10 mouse cellular contexts compared by ENCODE assay signal in the genomic region with DNA sequence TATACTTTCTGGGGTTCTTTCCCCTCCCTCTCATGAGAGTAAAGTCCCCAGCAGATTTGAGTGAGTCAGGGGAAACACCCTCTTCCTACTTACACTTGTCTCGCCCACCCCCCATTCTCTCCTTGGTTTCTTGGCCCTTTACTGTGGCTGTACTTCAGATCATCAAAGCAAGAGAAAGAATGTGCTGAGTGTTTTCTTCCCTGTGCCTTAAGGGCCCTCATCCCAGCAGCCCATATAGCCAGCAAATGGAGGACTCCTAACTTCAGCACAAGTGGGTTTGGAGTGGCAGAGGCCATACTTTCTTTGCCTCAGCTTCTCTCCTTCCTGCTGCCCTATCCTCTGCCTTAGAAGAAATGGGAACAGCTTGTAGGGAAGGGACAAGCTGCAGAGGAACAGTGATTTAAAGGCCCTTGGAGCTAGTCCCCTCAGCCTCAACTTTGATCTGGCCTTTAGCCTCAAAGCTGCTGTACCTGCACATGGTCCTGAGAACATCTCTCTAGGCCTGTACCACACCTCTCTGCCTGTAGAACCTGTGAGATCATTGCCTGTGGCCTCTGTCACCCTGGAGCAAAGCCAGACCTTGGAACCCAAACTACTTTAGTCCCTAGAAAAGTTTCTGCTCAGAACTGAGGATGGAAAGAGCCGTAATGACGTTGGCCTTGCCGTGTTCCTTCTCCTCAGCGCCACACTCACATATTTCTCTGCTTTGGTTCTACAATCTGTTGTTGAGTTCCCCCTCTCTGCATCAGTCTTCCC. TPM values are rescaled to one million over a fixed set of nuclear protein-coding genes. Genes with fewer than 3 reads are reported as not detected.
A peak's percentile ranks its signal among the peaks of the same experiment; 100 is the strongest.
DNase-seq lines count a peak whose midpoint lies in the region; ATAC-seq lines count a peak whose summit lies in the region.
"Had no signal": no experiment of that assay in that cellular context is flagged by ENCODE, and none has a peak within 500 bp of the region (broad histone marks: within the 10 kb centered on the region; RNA-seq: fewer than 3 reads in every experiment).

No protein-coding gene starts in this region.

- no peak overlapping the region for H3K4me3 ChIP-seq in heart, embryonic 13.5 days
- no peak overlapping the region for H3K4me3 ChIP-seq in embryonic facial prominence, embryonic 11.5 days (ENCODE audit: low read depth, low read length)
- H3K4me3 ChIP-seq in hindbrain, embryonic 15.5 days: no peak overlapping the region
- no peak overlapping the region for H3K4me3 ChIP-seq in midbrain, embryonic 11.5 days (ENCODE audit: low read depth, low read length)

- no peak for ATAC-seq in heart, embryonic 13.5 days (ENCODE audit: extremely low read depth, insufficient number of reproducible peaks, low FRiP score, low TSS enrichment)
- ATAC-seq in embryonic facial prominence, embryonic 11.5 days (replicated peaks; ENCODE audit: insufficient number of reproducible peaks, low FRiP score, low TSS enrichment, low read depth): no peak
- no peak for ATAC-seq in hindbrain, embryonic 15.5 days (ENCODE audit: low FRiP score, low read depth)
- no peak for ATAC-seq in midbrain, embryonic 11.5 days (ENCODE audit: low FRiP score)
- ATAC-seq: activated CD4-positive, CD25-positive, alpha-beta regulatory T cell, adult 4 months had no signal

- peaks cover 57% of the 10 kb centered on the region for H3K4me1 ChIP-seq in heart, embryonic 13.5 days
- H3K4me1 ChIP-seq in embryonic facial prominence, embryonic 11.5 days (ENCODE audit: control insufficient read depth, insufficient read depth, low read length): peaks cover 30% of the 10 kb centered on the region
- H3K4me1 ChIP-seq in hindbrain, embryonic 15.5 days (replicated peaks): peaks cover 82% of the 10 kb centered on the region
- H3K4me1 ChIP-seq in midbrain, embryonic 11.5 days (ENCODE audit: control insufficient read depth, insufficient read depth, low read length): peaks cover 78% of the 10 kb centered on the region

- no peaks in the 10 kb centered on the region for H3K27me3 ChIP-seq in heart, embryonic 13.5 days (replicated peaks)
- no peaks in the 10 kb centered on the region for H3K27me3 ChIP-seq in embryonic facial prominence, embryonic 11.5 days (ENCODE audit: control insufficient read depth, insufficient read depth, low read length)
- no peaks in the 10 kb centered on the region for H3K27me3 ChIP-seq in hindbrain, embryonic 15.5 days
- no peaks in the 10 kb centered on the region for H3K27me3 ChIP-seq in midbrain, embryonic 11.5 days (ENCODE audit: control insufficient read depth, insufficient read depth, low read length)

- H3K27ac ChIP-seq in heart, embryonic 13.5 days (replicated peaks): peak overlapping the region; percentile 81
- H3K27ac ChIP-seq in embryonic facial prominence, embryonic 11.5 days (replicated peaks; ENCODE audit: low read depth, low read length): peak overlapping the region; percentile 90
- peak overlapping the region; percentile 97 for H3K27ac ChIP-seq in hindbrain, embryonic 15.5 days (replicated peaks)
- peak overlapping the region; percentile 99 for H3K27ac ChIP-seq in midbrain, embryonic 11.5 days (ENCODE audit: low read depth, low read length)

- H3K36me3 ChIP-seq in heart, embryonic 13.5 days: peaks cover 50% of the 10 kb centered on the region
- no peaks in the 10 kb centered on the region for H3K36me3 ChIP-seq in embryonic facial prominence, embryonic 11.5 days (replicated peaks; ENCODE audit: control insufficient read depth, insufficient read depth, low read depth, low read length)
- H3K36me3 ChIP-seq in hindbrain, embryonic 15.5 days: no peaks in the 10 kb centered on the region
- no peaks in the 10 kb centered on the region for H3K36me3 ChIP-seq in midbrain, embryonic 11.5 days (ENCODE audit: control insufficient read depth, insufficient read depth, low read length)

- no peaks in the 10 kb centered on the region for H3K9me3 ChIP-seq in heart, embryonic 13.5 days
- H3K9me3 ChIP-seq in embryonic facial prominence, embryonic 11.5 days (replicated peaks; ENCODE audit: control insufficient read depth, low read length): no peaks in the 10 kb centered on the region
- H3K9me3 ChIP-seq in hindbrain, embryonic 15.5 days: no peaks in the 10 kb centered on the region
- H3K9me3 ChIP-seq in midbrain, embryonic 11.5 days (ENCODE audit: control insufficient read depth, low read length): no peaks in the 10 kb centered on the region

- H3K4me2 ChIP-seq in heart, embryonic 13.5 days: no peak overlapping the region
- no peak overlapping the region for H3K4me2 ChIP-seq in embryonic facial prominence, embryonic 11.5 days (ENCODE audit: low read depth, low read length)
- H3K4me2 ChIP-seq in hindbrain, embryonic 15.5 days: 0 out of 2 replicates have a peak overlapping the region, but pooled peaks have one; percentile 53
- H3K4me2 ChIP-seq in midbrain, embryonic 11.5 days: peak overlapping the region; percentile 60; the same call in 1 of the 2 replicates

- peak overlapping the region; percentile 71; the same call in 1 of the 2 replicates for H3K9ac ChIP-seq in heart, embryonic 13.5 days
- H3K9ac ChIP-seq in embryonic facial prominence, embryonic 11.5 days (replicated peaks; ENCODE audit: low read length): peak overlapping the region; percentile 5; the same call in 1 of the 2 replicates
- H3K9ac ChIP-seq in hindbrain, embryonic 15.5 days: peak overlapping the region; percentile 48; the same call in 1 of the 2 replicates
- H3K9ac ChIP-seq in midbrain, embryonic 11.5 days (ENCODE audit: low read length): peak overlapping the region; percentile 75

- no peak for DNase-seq in heart, adult 9 months (ENCODE audit: low spot score in 2 of 2)
- no peak for DNase-seq in embryonic facial prominence, embryonic 11.5 days (ENCODE audit: low spot score)
- DNase-seq in midbrain, embryonic 11.5 days (ENCODE audit: low spot score, missing footprints): peak; percentile 81
- DNase-seq in left cerebral cortex, adult 11 months (ENCODE audit: low spot score): no peak
- DNase-seq in spleen, postnatal 36 days (ENCODE audit: low spot score in 2 of 2): no peak
- DNase-seq in testis, postnatal 14 days (ENCODE audit: low spot score): no peak
- DNase-seq: spleen, adult 18-20 months had no signal

- WGBS in heart, embryonic 13.5 days: 67% methylated on average over 5 of the region's 5 CpGs
- WGBS in embryonic facial prominence, embryonic 11.5 days: 76% methylated on average over 5 of the region's 5 CpGs
- WGBS in hindbrain, embryonic 15.5 days: 61% methylated on average over 5 of the region's 5 CpGs
- WGBS in midbrain, embryonic 11.5 days: 79% methylated on average over 5 of the region's 5 CpGs

RNA-seq across cellular contexts. Expression of gene Gpr84, which starts 11.4 kb away (rescaled TPM):
- 0.28 and 0.36 TPM in 2 replicates for polyA plus RNA-seq in heart, embryonic 13.5 days (2015; fragmentation: Nextera tagmentation; extraction: Ambion mirVana)
- polyA plus RNA-seq in embryonic facial prominence, embryonic 11.5 days (2014; fragmentation: Nextera tagmentation; extraction: Ambion mirVana): not detected in 2 replicates
- 0.41 and 0.44 TPM in 2 replicates for polyA plus RNA-seq in hindbrain, embryonic 15.5 days (2015; fragmentation: Nextera tagmentation; extraction: Ambion mirVana)
- polyA plus RNA-seq in midbrain, embryonic 11.5 days (2014; fragmentation: Nextera tagmentation; extraction: Ambion mirVana): 0.12 and 0.23 TPM in 2 replicates
- polyA plus RNA-seq: activated CD4-positive, CD25-positive, alpha-beta regulatory T cell, adult 4 months had no signal

RNA-seq across cellular contexts. Expression of gene Copz1, which starts 26.5 kb away (rescaled TPM):
- polyA plus RNA-seq in heart, embryonic 13.5 days (2015; fragmentation: Nextera tagmentation; extraction: Ambion mirVana): 163 and 178 TPM in 2 replicates
- polyA plus RNA-seq in embryonic facial prominence, embryonic 11.5 days (2014; fragmentation: Nextera tagmentation; extraction: Ambion mirVana): 327 and 331 TPM in 2 replicates
- 200 and 208 TPM in 2 replicates for polyA plus RNA-seq in hindbrain, embryonic 15.5 days (2015; fragmentation: Nextera tagmentation; extraction: Ambion mirVana)
- polyA plus RNA-seq in midbrain, embryonic 11.5 days (2014; fragmentation: Nextera tagmentation; extraction: Ambion mirVana): 286 and 307 TPM in 2 replicates

RNA-seq across cellular contexts. Expression of gene Nfe2, which starts 40.8 kb away (rescaled TPM):
- 7.2 and 8.2 TPM in 2 replicates for polyA plus RNA-seq in heart, embryonic 13.5 days (2015; fragmentation: Nextera tagmentation; extraction: Ambion mirVana)
- 5.4 and 8.0 TPM in 2 replicates for polyA plus RNA-seq in embryonic facial prominence, embryonic 11.5 days (2014; fragmentation: Nextera tagmentation; extraction: Ambion mirVana)
- 0.58 and 0.89 TPM in 2 replicates for polyA plus RNA-seq in hindbrain, embryonic 15.5 days (2015; fragmentation: Nextera tagmentation; extraction: Ambion mirVana)
- 6.8 and 6.9 TPM in 2 replicates for polyA plus RNA-seq in midbrain, embryonic 11.5 days (2014; fragmentation: Nextera tagmentation; extraction: Ambion mirVana)

RNA-seq across cellular contexts. Expression of gene Zfp385a, which starts 40.9 kb away (rescaled TPM):
- 8.3 and 8.9 TPM in 2 replicates for polyA plus RNA-seq in heart, embryonic 13.5 days (2015; fragmentation: Nextera tagmentation; extraction: Ambion mirVana)
- 12.2 and 16.6 TPM in 2 replicates for polyA plus RNA-seq in embryonic facial prominence, embryonic 11.5 days (2014; fragmentation: Nextera tagmentation; extraction: Ambion mirVana)
- 22.6 and 26.6 TPM in 2 replicates for polyA plus RNA-seq in hindbrain, embryonic 15.5 days (2015; fragmentation: Nextera tagmentation; extraction: Ambion mirVana)
- 19.4 and 24.3 TPM in 2 replicates for polyA plus RNA-seq in midbrain, embryonic 11.5 days (2014; fragmentation: Nextera tagmentation; extraction: Ambion mirVana)
- polyA plus RNA-seq: activated CD4-positive, CD25-positive, alpha-beta regulatory T cell, adult 4 months had no signal

RNA-seq across cellular contexts. Expression of gene Hnrnpa1, which starts 58.8 kb away (rescaled TPM):
- polyA plus RNA-seq in heart, embryonic 13.5 days (2015; fragmentation: Nextera tagmentation; extraction: Ambion mirVana): 500 and 519 TPM in 2 replicates
- polyA plus RNA-seq in embryonic facial prominence, embryonic 11.5 days (2014; fragmentation: Nextera tagmentation; extraction: Ambion mirVana): 1,361 and 1,483 TPM in 2 replicates
- 629 and 665 TPM in 2 replicates for polyA plus RNA-seq in hindbrain, embryonic 15.5 days (2015; fragmentation: Nextera tagmentation; extraction: Ambion mirVana)
- 1,348 and 1,391 TPM in 2 replicates for polyA plus RNA-seq in midbrain, embryonic 11.5 days (2014; fragmentation: Nextera tagmentation; extraction: Ambion mirVana)

Comparison
In these comparisons a context has a peak if more than half of its experiments do, and no peak if none do; other contexts are left out.
1. H3K4me2 ChIP-seq: peak in hindbrain, embryonic 15.5 days (single experiment) and midbrain, embryonic 11.5 days (single experiment); none in heart, embryonic 13.5 days (single experiment) and embryonic facial prominence, embryonic 11.5 days (single experiment).
2. H3K9ac ChIP-seq: peak in every context shown above with its lines; median percentile 75 in midbrain, embryonic 11.5 days; 71 in heart, embryonic 13.5 days; 48 in hindbrain, embryonic 15.5 days; 5 in embryonic facial prominence, embryonic 11.5 days.
3. Peak in every context shown above with its lines, with median percentiles within 50 percentile points of each other: H3K27ac ChIP-seq.